Mouse (Mus musculus) C3H10T1/2 (cell line): ENCODE data around the gene Fdxr. TPM values are rescaled to one million over a fixed set of nuclear protein-coding genes. Genes with fewer than 3 reads are reported as not detected.

Experiments used
- polyA plus RNA-seq, 2 experiments: library from polyadenylated mRNA; unstranded; fragments of >200 nt; fragmentation: generic; extraction: Trizol; gene quantifications; one replicate each; pipeline ENCODE4 v1.2.1; 2012; ENCODE audit warnings: missing spikeins in 2 of 2

The Fdxr gene
- polyA plus RNA-seq, result 10 to 100 TPM; 15.6 to 23.1 TPM

GRCm38 (mm10) chr11:115276780-115277603, at the start of gene Fdxr:
TSS of gene Fdxr (minus strand) at chr11:115277050.

GRCm38 (mm10) chr11:115321906-115322693, 45.2 kb upstream of the Fdxr start, which contains the start of gene Ush1g:
TSS of gene Ush1g (minus strand) at chr11:115322041.

GRCm38 (mm10) chr11:115306863-115307262, 30.0 kb upstream of the Fdxr start, which contains the start of gene Otop2:
TSS of gene Otop2 (plus strand) at chr11:115307163.

GRCm38 (mm10) chr11:115297214-115297826, 20.5 kb upstream of the Fdxr start, which contains the start of gene Fads6:
TSS of gene Fads6 (minus strand) at chr11:115297663.

GRCm38 (mm10) chr11:115267061-115267883, 9.6 kb downstream of the Fdxr start, which contains the start of gene Grin2c:
TSS of gene Grin2c (minus strand) at chr11:115267243.

Other genes starting within 250 kb of the Fdxr start
- gene Cd300ld5, start 239.3 kb downstream of the Fdxr start, polyA plus RNA-seq, result not detected
- not detected for gene Cd300ld3, start 228.6 kb downstream of the Fdxr start, polyA plus RNA-seq
- gene Cd300e, start 214.9 kb downstream of the Fdxr start, polyA plus RNA-seq, result not detected
- under 1 TPM; 0.01 to 0.07 TPM for gene Rab37, start 185.6 kb downstream of the Fdxr start, polyA plus RNA-seq
- not detected for gene Cd300lf, start 143.1 kb downstream of the Fdxr start, polyA plus RNA-seq
- gene Slc9a3r1, start 113.7 kb downstream of the Fdxr start, polyA plus RNA-seq, result 10 to 100 TPM; 13.5 to 58.4 TPM
- gene Tmem104, start 89.6 kb downstream of the Fdxr start, polyA plus RNA-seq, result 1 to 10 TPM; 3.2 to 9.7 TPM
- gene Nat9, start 89.2 kb downstream of the Fdxr start, polyA plus RNA-seq, result 10 to 100 TPM; 19.1 to 27.4 TPM
- not detected for gene Grin2c, start 9.8 kb downstream of the Fdxr start, polyA plus RNA-seq
- under 1 TPM in 1 of 2 experiments, not detected in 1; 0.05 TPM for gene Fads6, start 20.6 kb upstream of the Fdxr start, polyA plus RNA-seq
- under 1 TPM in 1 of 2 experiments, not detected in 1; 0.06 TPM for gene Otop2, start 30.1 kb upstream of the Fdxr start, polyA plus RNA-seq
- gene Ush1g, start 45.0 kb upstream of the Fdxr start, polyA plus RNA-seq, result under 1 TPM; 0.11 to 0.34 TPM
- not detected for gene Otop3, start 57.7 kb upstream of the Fdxr start, polyA plus RNA-seq
- 1 to 10 TPM; 1.9 to 7.6 TPM for gene Hid1, start 90.7 kb upstream of the Fdxr start, polyA plus RNA-seq
- 10 to 100 TPM in 1 of 2 experiments, 1 to 10 TPM in 1; 6.5 to 16.4 TPM for gene Cdr2l, start 104.9 kb upstream of the Fdxr start, polyA plus RNA-seq
- gene Mrpl58, start 126.7 kb upstream of the Fdxr start, polyA plus RNA-seq, result 100 to 1,000 TPM; 204 to 411 TPM
- gene Atp5h, start 142.9 kb upstream of the Fdxr start, polyA plus RNA-seq, result 100 to 1,000 TPM; 816 to 966 TPM
- gene Kctd2, start 143.1 kb upstream of the Fdxr start, polyA plus RNA-seq, result 10 to 100 TPM; 24.1 to 58.3 TPM
- gene Trim80, start 163.5 kb upstream of the Fdxr start, polyA plus RNA-seq, result not detected
- under 1 TPM; 0.12 to 0.76 TPM for gene Slc16a5, start 185.4 kb upstream of the Fdxr start, polyA plus RNA-seq
- gene Armc7, start 198.6 kb upstream of the Fdxr start, polyA plus RNA-seq, result 10 to 100 TPM in 1 of 2 experiments, 1 to 10 TPM in 1; 3.4 to 13.7 TPM
- 100 to 1,000 TPM; 130 to 206 TPM for gene Nt5c, start 214.8 kb upstream of the Fdxr start, polyA plus RNA-seq
- 100 to 1,000 TPM; 321 to 516 TPM for gene Jpt1, start 237.3 kb upstream of the Fdxr start, polyA plus RNA-seq